Mouse (Mus musculus): Measurements from ENCODE around the gene Mmp28.

- TF ChIP-seq POLR2A (IDR thresholded peaks at IDR 0.05; ENCODE audit: borderline replicate concordance, low read depth, low read length) = no peak
- no peak for TF ChIP-seq CTCF (IDR thresholded peaks at IDR 0.05; ENCODE audit: low read depth, low read length)
These were observed 64.1 kb downstream of the Mmp28 start for GRCm38 (mm10) chr11:83398724-83399123.
